Mouse (Mus musculus): Measurements from ENCODE around the gene Ace3. TPM values are rescaled to one million over a fixed set of nuclear protein-coding genes. Genes with fewer than 3 reads are reported as not detected.

The Ace3 gene
- polyA plus RNA-seq, 1 experiment from 2014 or later = not detected

GRCm38 (mm10) chr11:106036548-106037417, 42.3 kb downstream of the Ace3 start, which contains the start of gene Dcaf7:
Dcaf7 (plus strand) TSS chr11:106036872.
- peak; percentile 98 for ATAC-seq (replicated peaks; ENCODE audit: insufficient number of reproducible peaks, low FRiP score, low TSS enrichment)
- H3K4me2 ChIP-seq = peak within 1 kb of the TSS; percentile 92
- peak within 1 kb of the TSS; percentile 90 for H3K9ac ChIP-seq (ENCODE audit: low read depth, low read length)
- no peaks in the 10 kb centered on the region for H3K9me3 ChIP-seq (replicated peaks; ENCODE audit: control insufficient read depth, low read length)
- H3K27me3 ChIP-seq (ENCODE audit: control insufficient read depth, insufficient read depth, low read length) = no peaks in the 10 kb centered on the region
- peak within 1 kb of the TSS; percentile 93 for H3K27ac ChIP-seq (ENCODE audit: low read depth, low read length)
- H3K36me3 ChIP-seq (ENCODE audit: control insufficient read depth, insufficient read depth, low read length) = no peaks in the 10 kb centered on the region
- peaks cover 11% of the 10 kb centered on the region for H3K4me1 ChIP-seq (ENCODE audit: control insufficient read depth, insufficient read depth, low read length)
- WGBS (ENCODE audit: insufficient replicate concordance) = under 1% methylated on average over 64 of the region's 66 CpGs
- H3K4me3 ChIP-seq (ENCODE audit: low read depth, low read length) = peak within 1 kb of the TSS; percentile 100

- Histone ChIP-seq H3K27me3 (ENCODE audit: control insufficient read depth, insufficient read depth, low read length) (no peaks in the 10 kb centered on the region), H3K4me1 (ENCODE audit: control insufficient read depth, insufficient read depth, low read length) (peaks cover 11% of the 10 kb centered on the region), H3K9ac (ENCODE audit: low read depth, low read length) (peak overlapping the region; percentile 90), H3K9me3 (replicated peaks; ENCODE audit: control insufficient read depth, low read length) (no peaks in the 10 kb centered on the region), H3K36me3 (ENCODE audit: control insufficient read depth, insufficient read depth, low read length) (no peaks in the 10 kb centered on the region), H3K4me2 (peak overlapping the region; percentile 92), H3K4me3 (ENCODE audit: low read depth, low read length) (peak overlapping the region; percentile 100), H3K27ac (ENCODE audit: low read depth, low read length) (peak overlapping the region; percentile 93)
- under 1% methylated on average over 13 of the region's 13 CpGs for WGBS (ENCODE audit: insufficient replicate concordance)
- ATAC-seq (replicated peaks; ENCODE audit: insufficient number of reproducible peaks, low FRiP score, low TSS enrichment) = no peak
Observed at GRCm38 (mm10) chr11:106037418-106037751, 42.9 kb downstream of the Ace3 start.

- ATAC-seq (replicated peaks; ENCODE audit: insufficient number of reproducible peaks, low FRiP score, low TSS enrichment) = no peak
Observed at GRCm38 (mm10) chr11:106044349-106044748, 49.9 kb downstream of the Ace3 start.

GRCm38 (mm10) chr11:106045256-106045655, 50.8 kb downstream of the Ace3 start:
- Histone ChIP-seq H3K4me3 (ENCODE audit: low read depth, low read length) (no peak overlapping the region), H3K9me3 (replicated peaks; ENCODE audit: control insufficient read depth, low read length) (no peaks in the 10 kb centered on the region), H3K36me3 (ENCODE audit: control insufficient read depth, insufficient read depth, low read length) (peaks cover 12% of the 10 kb centered on the region; the same call in 1 of the 2 replicates), H3K27me3 (ENCODE audit: control insufficient read depth, insufficient read depth, low read length) (no peaks in the 10 kb centered on the region), H3K27ac (ENCODE audit: low read depth, low read length) (no peak overlapping the region), H3K9ac (ENCODE audit: low read depth, low read length) (no peak overlapping the region), H3K4me2 (no peak overlapping the region), H3K4me1 (ENCODE audit: control insufficient read depth, insufficient read depth, low read length) (no peaks in the 10 kb centered on the region)
- WGBS (ENCODE audit: insufficient replicate concordance) = 90% methylated on average over 1 of the region's 1 CpGs
- ATAC-seq (replicated peaks; ENCODE audit: insufficient number of reproducible peaks, low FRiP score, low TSS enrichment) = no peak

More at GRCm38 (mm10) chr11:106044349-106044748, 49.9 kb downstream of the Ace3 start:
- Histone ChIP-seq H3K9ac (ENCODE audit: low read depth, low read length) (no peak overlapping the region), H3K4me1 (ENCODE audit: control insufficient read depth, insufficient read depth, low read length) (no peaks in the 10 kb centered on the region), H3K27me3 (ENCODE audit: control insufficient read depth, insufficient read depth, low read length) (no peaks in the 10 kb centered on the region), H3K4me3 (ENCODE audit: low read depth, low read length) (no peak overlapping the region), H3K36me3 (ENCODE audit: control insufficient read depth, insufficient read depth, low read length) (peaks cover 12% of the 10 kb centered on the region; the same call in 1 of the 2 replicates), H3K4me2 (no peak overlapping the region), H3K27ac (ENCODE audit: low read depth, low read length) (no peak overlapping the region), H3K9me3 (replicated peaks; ENCODE audit: control insufficient read depth, low read length) (no peaks in the 10 kb centered on the region)

GRCm38 (mm10) chr11:106045780-106046179, 51.3 kb downstream of the Ace3 start:
- Histone ChIP-seq H3K4me2 (no peak overlapping the region), H3K27ac (ENCODE audit: low read depth, low read length) (no peak overlapping the region), H3K9ac (ENCODE audit: low read depth, low read length) (no peak overlapping the region), H3K4me3 (ENCODE audit: low read depth, low read length) (no peak overlapping the region), H3K4me1 (ENCODE audit: control insufficient read depth, insufficient read depth, low read length) (no peaks in the 10 kb centered on the region), H3K27me3 (ENCODE audit: control insufficient read depth, insufficient read depth, low read length) (no peaks in the 10 kb centered on the region), H3K36me3 (ENCODE audit: control insufficient read depth, insufficient read depth, low read length) (peaks cover 13% of the 10 kb centered on the region), H3K9me3 (replicated peaks; ENCODE audit: control insufficient read depth, low read length) (no peaks in the 10 kb centered on the region)
- no peak for ATAC-seq (replicated peaks; ENCODE audit: insufficient number of reproducible peaks, low FRiP score, low TSS enrichment)
- 92% methylated on average over 3 of the region's 3 CpGs for WGBS (ENCODE audit: insufficient replicate concordance)

- H3K27me3 ChIP-seq (ENCODE audit: control insufficient read depth, insufficient read depth, low read length) = no peaks in the 10 kb centered on the region
- H3K27ac ChIP-seq (ENCODE audit: low read depth, low read length) = no peak overlapping the region
- H3K4me1 ChIP-seq (ENCODE audit: control insufficient read depth, insufficient read depth, low read length) = no peaks in the 10 kb centered on the region
- H3K4me3 ChIP-seq (ENCODE audit: low read depth, low read length) = no peak overlapping the region
- no peak for ATAC-seq (replicated peaks; ENCODE audit: insufficient number of reproducible peaks, low FRiP score, low TSS enrichment)
- H3K9me3 ChIP-seq (replicated peaks; ENCODE audit: control insufficient read depth, low read length) = no peaks in the 10 kb centered on the region
- H3K36me3 ChIP-seq (ENCODE audit: control insufficient read depth, insufficient read depth, low read length) = peaks cover 18% of the 10 kb centered on the region
- WGBS (ENCODE audit: insufficient replicate concordance) = 85% methylated on average over 9 of the region's 9 CpGs
- H3K9ac ChIP-seq (ENCODE audit: low read depth, low read length) = no peak overlapping the region
- H3K4me2 ChIP-seq = no peak overlapping the region
Observed at GRCm38 (mm10) chr11:106046584-106046983, 52.1 kb downstream of the Ace3 start.

GRCm38 (mm10) chr11:106053921-106054320, 59.4 kb downstream of the Ace3 start:
- H3K4me1 ChIP-seq (ENCODE audit: control insufficient read depth, insufficient read depth, low read length) = no peaks in the 10 kb centered on the region
- H3K9ac ChIP-seq (ENCODE audit: low read depth, low read length) = no peak overlapping the region
- no peak for ATAC-seq (replicated peaks; ENCODE audit: insufficient number of reproducible peaks, low FRiP score, low TSS enrichment)
- no peak overlapping the region for H3K27ac ChIP-seq (ENCODE audit: low read depth, low read length)
- 91% methylated on average over 2 of the region's 2 CpGs for WGBS (ENCODE audit: insufficient replicate concordance)
- H3K4me3 ChIP-seq (ENCODE audit: low read depth, low read length) = no peak overlapping the region
- H3K36me3 ChIP-seq (ENCODE audit: control insufficient read depth, insufficient read depth, low read length) = peaks cover 47% of the 10 kb centered on the region
- H3K4me2 ChIP-seq = no peak overlapping the region
- no peaks in the 10 kb centered on the region for H3K27me3 ChIP-seq (ENCODE audit: control insufficient read depth, insufficient read depth, low read length)
- no peaks in the 10 kb centered on the region for H3K9me3 ChIP-seq (replicated peaks; ENCODE audit: control insufficient read depth, low read length)

GRCm38 (mm10) chr11:106054600-106054999, 60.1 kb downstream of the Ace3 start:
- no peak overlapping the region for H3K9ac ChIP-seq (ENCODE audit: low read depth, low read length)
- no peak overlapping the region for H3K27ac ChIP-seq (ENCODE audit: low read depth, low read length)
- H3K4me2 ChIP-seq = no peak overlapping the region
- H3K4me1 ChIP-seq (ENCODE audit: control insufficient read depth, insufficient read depth, low read length) = no peaks in the 10 kb centered on the region
- WGBS (ENCODE audit: insufficient replicate concordance) = 92% methylated on average over 8 of the region's 8 CpGs
- H3K4me3 ChIP-seq (ENCODE audit: low read depth, low read length) = no peak overlapping the region
- H3K9me3 ChIP-seq (replicated peaks; ENCODE audit: control insufficient read depth, low read length) = no peaks in the 10 kb centered on the region
- H3K36me3 ChIP-seq (ENCODE audit: control insufficient read depth, insufficient read depth, low read length) = peaks cover 48% of the 10 kb centered on the region
- no peaks in the 10 kb centered on the region for H3K27me3 ChIP-seq (ENCODE audit: control insufficient read depth, insufficient read depth, low read length)
- no peak for ATAC-seq (replicated peaks; ENCODE audit: insufficient number of reproducible peaks, low FRiP score, low TSS enrichment)
